Mouse (Mus musculus): Measurements from ENCODE around the gene Actl7b. TPM values are rescaled to one million over a fixed set of nuclear protein-coding genes. Genes with fewer than 3 reads are reported as not detected.

Actl7b gene
- total and polyA plus RNA-seq, 3 experiments: 0.03 TPM; not detected in 2

DNA sequence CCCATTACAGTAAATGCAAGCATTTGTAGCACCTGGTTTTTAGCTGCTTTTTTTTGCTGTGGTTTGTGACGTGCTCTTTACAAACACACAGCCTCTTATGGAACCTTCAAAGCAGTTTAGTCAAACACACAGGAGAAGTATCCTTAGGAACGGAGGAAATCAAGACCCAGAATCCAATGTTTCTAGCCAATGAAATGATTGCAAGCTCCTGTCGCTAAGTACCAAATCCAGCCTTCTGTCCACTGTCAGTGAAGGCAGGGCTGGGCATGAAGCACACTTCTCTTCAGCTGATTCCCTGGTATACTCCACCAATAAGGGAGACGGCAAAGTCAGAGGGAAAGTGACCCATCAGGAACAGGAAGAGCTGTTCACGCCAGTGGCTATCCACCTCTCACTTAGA, 14.8 kb upstream of the Actl7b start:
- DNase-seq (ENCODE audit: low spot score): no peak
- Histone ChIP-seq H3K4me1 (ENCODE audit: insufficient read depth, low read depth, low read length) (no peaks in the 10 kb centered on the region), H3K27me3 (ENCODE audit: insufficient read depth, low read length) (no peaks in the 10 kb centered on the region), H3K36me3 (replicated peaks) (peaks cover 90% of the 10 kb centered on the region), H3K4me3 (ENCODE audit: low read depth, low read length) (no peak overlapping the region), H3K9me3 (replicated peaks) (no peaks in the 10 kb centered on the region)
- no peak for TF ChIP-seq POLR2AphosphoS5 (IDR thresholded peaks at IDR 0.05; ENCODE audit: insufficient replicate concordance, low read depth, low read length)
- ATAC-seq (ENCODE audit: extremely low read depth, insufficient number of reproducible peaks, low FRiP score, poor library complexity, severe bottlenecking): no peak

DNA sequence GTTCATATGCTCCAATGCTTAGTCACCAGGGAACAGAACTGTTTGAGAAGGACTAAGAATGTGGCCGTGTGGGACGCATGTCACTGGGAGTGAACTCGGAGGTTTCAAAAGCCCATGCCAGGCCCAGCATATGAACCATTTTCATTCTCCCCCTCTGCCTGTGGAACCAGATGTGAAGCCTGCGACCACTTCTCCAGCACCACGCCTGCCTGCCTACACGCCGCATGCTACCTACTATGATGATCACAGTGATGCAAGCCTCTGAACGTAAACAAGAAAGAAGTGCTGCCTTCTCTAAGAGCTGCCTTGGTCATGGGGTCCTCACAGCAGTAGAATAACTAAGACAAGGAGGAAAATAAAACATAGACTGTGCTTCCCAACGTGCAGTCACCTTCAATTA, 6.2 kb upstream of the Actl7b start:
- Histone ChIP-seq H3K4me1 (ENCODE audit: insufficient read depth, low read depth, low read length) (no peaks in the 10 kb centered on the region), H3K9me3 (replicated peaks) (no peaks in the 10 kb centered on the region), H3K36me3 (replicated peaks) (peaks cover 87% of the 10 kb centered on the region), H3K27me3 (ENCODE audit: insufficient read depth, low read length) (no peaks in the 10 kb centered on the region), H3K4me3 (ENCODE audit: low read depth, low read length) (no peak overlapping the region)
- TF ChIP-seq GATA1 (IDR thresholded peaks at IDR 0.05; ENCODE audit: borderline replicate concordance, low read length) (no peak), GATA2 (IDR thresholded peaks at IDR 0.05; ENCODE audit: borderline replicate concordance, low read depth, low read length) (no peak), POLR2AphosphoS5 (IDR thresholded peaks at IDR 0.05; ENCODE audit: insufficient replicate concordance, low read depth, low read length) (no peak), CTCF (IDR thresholded peaks at IDR 0.05; ENCODE audit: low read depth, low read length) (no peak), TAL1 (conservative IDR thresholded peaks at IDR 0.05; ENCODE audit: low read depth, low read length) (no peak)
- no peak for DNase-seq (ENCODE audit: low spot score)
- no peak for ATAC-seq (ENCODE audit: extremely low read depth, insufficient number of reproducible peaks, low FRiP score, poor library complexity, severe bottlenecking)

DNA sequence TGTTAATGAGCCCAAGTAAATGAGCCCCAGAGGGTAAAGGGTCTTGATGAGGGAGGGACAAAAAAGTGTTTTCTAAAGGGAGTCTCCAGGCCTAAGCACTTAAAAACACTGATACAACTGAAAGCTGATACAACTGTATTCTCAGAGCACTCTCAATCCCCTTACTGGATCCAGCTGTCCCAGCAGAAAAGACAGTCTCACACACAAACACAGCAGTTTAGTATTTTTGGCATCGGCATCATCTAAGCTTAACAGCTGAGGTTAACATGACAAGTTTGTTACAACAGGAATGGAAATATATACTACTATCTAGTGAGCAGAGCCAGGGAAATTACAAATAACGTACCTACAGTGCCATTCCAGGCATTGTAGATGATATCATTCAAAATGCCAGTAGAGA, 5.1 kb upstream of the Actl7b start:
- Histone ChIP-seq H3K4me3 (ENCODE audit: low read depth, low read length) (no peak overlapping the region), H3K27me3 (ENCODE audit: insufficient read depth, low read length) (no peaks in the 10 kb centered on the region), H3K9me3 (replicated peaks) (no peaks in the 10 kb centered on the region), H3K4me1 (ENCODE audit: insufficient read depth, low read depth, low read length) (no peaks in the 10 kb centered on the region), H3K36me3 (replicated peaks) (peaks cover 78% of the 10 kb centered on the region)
- ATAC-seq (ENCODE audit: extremely low read depth, insufficient number of reproducible peaks, low FRiP score, poor library complexity, severe bottlenecking) (no peak), DNase-seq (ENCODE audit: low spot score) (no peak)
- no peak for TF ChIP-seq TAL1 (conservative IDR thresholded peaks at IDR 0.05; ENCODE audit: low read depth, low read length)
- no peak for TF ChIP-seq POLR2AphosphoS5 (IDR thresholded peaks at IDR 0.05; ENCODE audit: insufficient replicate concordance, low read depth, low read length)
- no peak for TF ChIP-seq GATA2 (IDR thresholded peaks at IDR 0.05; ENCODE audit: borderline replicate concordance, low read depth, low read length)
- TF ChIP-seq CTCF (IDR thresholded peaks at IDR 0.05; ENCODE audit: low read depth, low read length): no peak
- no peak for TF ChIP-seq GATA1 (IDR thresholded peaks at IDR 0.05; ENCODE audit: borderline replicate concordance, low read length)

GRCm38 (mm10) chr4:56743363-56744195, 2.3 kb upstream of the Actl7b start, which contains the start of gene Actl7a:
Actl7a (plus strand) TSS chr4:56743413.
- H3K36me3 ChIP-seq (replicated peaks): peaks cover 52% of the 10 kb centered on the region
- no peak within 1 kb of the TSS for H3K4me3 ChIP-seq (ENCODE audit: low read depth, low read length)
- TF ChIP-seq CTCF (IDR thresholded peaks at IDR 0.05; ENCODE audit: low read depth, low read length) (no peak), POLR2AphosphoS5 (IDR thresholded peaks at IDR 0.05; ENCODE audit: insufficient replicate concordance, low read depth, low read length) (no peak), GATA1 (IDR thresholded peaks at IDR 0.05; ENCODE audit: borderline replicate concordance, low read length) (no peak), TAL1 (conservative IDR thresholded peaks at IDR 0.05; ENCODE audit: low read depth, low read length) (no peak), GATA2 (IDR thresholded peaks at IDR 0.05; ENCODE audit: borderline replicate concordance, low read depth, low read length) (no peak)
- no peak for ATAC-seq (ENCODE audit: extremely low read depth, insufficient number of reproducible peaks, low FRiP score, poor library complexity, severe bottlenecking)
- H3K27me3 ChIP-seq (ENCODE audit: insufficient read depth, low read length): peaks cover 2% of the 10 kb centered on the region; the same call in 1 of the 2 replicates
- H3K9me3 ChIP-seq (replicated peaks): no peaks in the 10 kb centered on the region
- no peak for DNase-seq (ENCODE audit: low spot score)
- H3K4me1 ChIP-seq (ENCODE audit: insufficient read depth, low read depth, low read length): no peaks in the 10 kb centered on the region

DNA sequence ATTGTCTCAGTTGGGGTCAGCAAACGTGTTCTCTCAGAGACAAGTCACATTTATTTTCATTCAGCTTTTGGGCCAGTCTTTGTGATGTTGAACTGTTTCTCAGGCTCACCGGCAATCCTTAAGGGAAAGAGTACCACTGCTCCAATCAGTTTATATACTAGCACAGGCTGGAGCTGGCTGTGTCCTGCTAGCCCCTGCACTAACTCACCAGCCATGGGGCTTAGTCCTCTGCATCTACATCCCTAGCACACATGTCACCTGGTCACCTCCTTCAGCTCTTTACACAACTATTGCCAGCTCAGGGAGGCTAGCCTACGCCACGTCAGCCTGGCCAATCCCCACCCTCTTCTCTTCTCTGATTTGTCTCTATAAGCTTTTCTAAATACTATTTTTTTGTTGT, 1.5 kb upstream of the Actl7b start:
- Histone ChIP-seq H3K4me1 (ENCODE audit: insufficient read depth, low read depth, low read length) (no peaks in the 10 kb centered on the region), H3K36me3 (replicated peaks) (peaks cover 45% of the 10 kb centered on the region), H3K27me3 (ENCODE audit: insufficient read depth, low read length) (peaks cover 2% of the 10 kb centered on the region; the same call in 1 of the 2 replicates), H3K4me3 (ENCODE audit: low read depth, low read length) (no peak overlapping the region), H3K9me3 (replicated peaks) (no peaks in the 10 kb centered on the region)
- DNase-seq (ENCODE audit: low spot score): no peak
- no peak for TF ChIP-seq GATA2 (IDR thresholded peaks at IDR 0.05; ENCODE audit: borderline replicate concordance, low read depth, low read length)
- TF ChIP-seq POLR2AphosphoS5 (IDR thresholded peaks at IDR 0.05; ENCODE audit: insufficient replicate concordance, low read depth, low read length): no peak
- TF ChIP-seq TAL1 (conservative IDR thresholded peaks at IDR 0.05; ENCODE audit: low read depth, low read length): no peak
- no peak for TF ChIP-seq CTCF (IDR thresholded peaks at IDR 0.05; ENCODE audit: low read depth, low read length)
- no peak for TF ChIP-seq GATA1 (IDR thresholded peaks at IDR 0.05; ENCODE audit: borderline replicate concordance, low read length)
- ATAC-seq (ENCODE audit: extremely low read depth, insufficient number of reproducible peaks, low FRiP score, poor library complexity, severe bottlenecking): no peak

- H3K4me1 ChIP-seq (ENCODE audit: insufficient read depth, low read depth, low read length): no peaks in the 10 kb centered on the region
- no peak for ATAC-seq (ENCODE audit: extremely low read depth, insufficient number of reproducible peaks, low FRiP score, poor library complexity, severe bottlenecking)
- no peaks in the 10 kb centered on the region for H3K9me3 ChIP-seq (replicated peaks)
- DNase-seq (ENCODE audit: low spot score): no peak
- H3K36me3 ChIP-seq (replicated peaks): peaks cover 24% of the 10 kb centered on the region
- TF ChIP-seq CTCF (IDR thresholded peaks at IDR 0.05; ENCODE audit: low read depth, low read length): no peak
- TF ChIP-seq TAL1 (conservative IDR thresholded peaks at IDR 0.05; ENCODE audit: low read depth, low read length): no peak
- no peak for TF ChIP-seq POLR2AphosphoS5 (IDR thresholded peaks at IDR 0.05; ENCODE audit: insufficient replicate concordance, low read depth, low read length)
- no peak for TF ChIP-seq GATA1 (IDR thresholded peaks at IDR 0.05; ENCODE audit: borderline replicate concordance, low read length)
- TF ChIP-seq GATA2 (IDR thresholded peaks at IDR 0.05; ENCODE audit: borderline replicate concordance, low read depth, low read length): no peak
- H3K27me3 ChIP-seq (ENCODE audit: insufficient read depth, low read length): peaks cover 2% of the 10 kb centered on the region; the same call in 1 of the 2 replicates
- H3K4me3 ChIP-seq (ENCODE audit: low read depth, low read length): no peak overlapping the region
These were observed 632 bp downstream of the Actl7b start for GRCm38 (mm10) chr4:56740611-56741010.

All from G1E (cell line).